Mouse (Mus musculus) CH12.LX (cell line): ENCODE results near the gene Zc3h12c. TPM values are rescaled to one million over a fixed set of nuclear protein-coding genes. Genes with fewer than 3 reads are reported as not detected.

Experiments
- DNase-seq: peaks from one replicate; pipeline ENCODE4 v3.0.0-alpha.2; 2013; ENCODE audit errors: extremely low read depth
- H3K27ac ChIP-seq: 2 replicates; pipeline ENCODE4 v1.5.1; 2012; ENCODE audit warnings: low read depth, mild to moderate bottlenecking, control low read depth, moderate library complexity; ENCODE audit not compliant: insufficient read depth
- H3K27me3 ChIP-seq: replicated peaks from 2 replicates; pipeline ENCODE3; 2012; ENCODE audit warnings: inconsistent platforms
- H3K36me3 ChIP-seq, 2 experiments: replicated peaks in 1 of 2; 2 replicates each; pipeline versions ENCODE3 to v1.6.1; 2012; ENCODE audit warnings: inconsistent platforms in 1 of 2, low read length in 1 of 2, mild to moderate bottlenecking in 1 of 2, mixed read lengths in 1 of 2, moderate library complexity in 1 of 2; ENCODE audit not compliant: control insufficient read depth in 1 of 2, insufficient read depth in 1 of 2
- H3K4me1 ChIP-seq, 2 experiments: 2 replicates each; pipeline ENCODE4 v1.6.1; 2012; ENCODE audit warnings: inconsistent platforms in 1 of 2, moderate library complexity in 1 of 2; ENCODE audit not compliant: insufficient read depth in 2 of 2, control insufficient read depth in 1 of 2
- H3K4me2 ChIP-seq: 2 replicates; pipeline ENCODE4 v1.6.1; 2012; ENCODE audit warnings: low read depth, mild to moderate bottlenecking, control low read depth; ENCODE audit not compliant: poor library complexity, insufficient read depth, severe bottlenecking
- H3K4me3 ChIP-seq, 3 experiments: fragments of 150-350 bp in 1 of 3; sonication (generic) in 1 of 3; replicated peaks in 1 of 3; 2 replicates each; pipeline versions ENCODE3 to v1.5.1; 2011 to 2012; ENCODE audit warnings: low read depth in 2 of 3, low read length in 2 of 3, mild to moderate bottlenecking in 2 of 3, moderate library complexity in 2 of 3, control low read depth in 1 of 3, improper control_type of control experiment in 1 of 3, inconsistent platforms in 1 of 3, mixed read lengths in 1 of 3; ENCODE audit not compliant: poor library complexity in 1 of 3
- H3K79me2 ChIP-seq: replicated peaks from 2 replicates; pipeline ENCODE4 v1.6.1; 2012; ENCODE audit warnings: mild to moderate bottlenecking, moderate library complexity; ENCODE audit not compliant: control insufficient read depth, poor library complexity, insufficient read depth, severe bottlenecking; ENCODE audit errors: extremely low read depth
- H3K9ac ChIP-seq: 2 replicates; pipeline ENCODE4 v1.6.1; 2012; ENCODE audit warnings: low read depth, mild to moderate bottlenecking, control low read depth, moderate library complexity; ENCODE audit not compliant: insufficient read depth
- H3K9me3 ChIP-seq: replicated peaks from 2 replicates; pipeline ENCODE3; 2012; ENCODE audit warnings: low read length, inconsistent platforms, mixed read lengths
- BHLHE40 ChIP-seq: IDR thresholded peaks from 2 replicates; pipeline ENCODE4 v1.6.1; 2011; ENCODE audit warnings: mild to moderate bottlenecking, low read depth, low read length, improper control_type of control experiment
- CHD1 ChIP-seq: IDR thresholded peaks from 2 replicates; pipeline ENCODE4 v1.6.1; 2012; ENCODE audit warnings: low read depth, low read length, improper control_type of control experiment, inconsistent platforms
- EP300 ChIP-seq: IDR thresholded peaks from 2 replicates; pipeline ENCODE4 v1.6.1; 2011; ENCODE audit warnings: low read length, improper control_type of control experiment
- ETS1 ChIP-seq: conservative IDR thresholded peaks from 2 replicates; pipeline ENCODE4 v1.6.1; 2012; ENCODE audit warnings: low read depth, mild to moderate bottlenecking, inconsistent platforms, low read length, improper control_type of control experiment, moderate library complexity
- GABPA ChIP-seq: IDR thresholded peaks from 2 replicates; pipeline ENCODE4 v1.6.1; 2012; ENCODE audit warnings: low read depth, low read length, improper control_type of control experiment, inconsistent platforms; ENCODE audit not compliant: insufficient replicate concordance
- JUN ChIP-seq: IDR thresholded peaks from 2 replicates; pipeline ENCODE4 v1.6.1; 2011; ENCODE audit warnings: low read depth, mild to moderate bottlenecking, low read length, improper control_type of control experiment, moderate library complexity; ENCODE audit not compliant: insufficient read depth
- MAFK ChIP-seq: IDR thresholded peaks from 2 replicates; pipeline ENCODE4 v1.6.1; 2011; ENCODE audit warnings: low read length, improper control_type of control experiment; ENCODE audit not compliant: insufficient replicate concordance
- MAX ChIP-seq: IDR thresholded peaks from 2 replicates; pipeline ENCODE4 v1.6.1; 2011; ENCODE audit warnings: low read length, improper control_type of control experiment
- MXI1 ChIP-seq: IDR thresholded peaks from 2 replicates; pipeline ENCODE4 v1.6.1; 2011; ENCODE audit warnings: mild to moderate bottlenecking, low read depth, low read length, improper control_type of control experiment
- PAX5 ChIP-seq: IDR thresholded peaks from 2 replicates; pipeline ENCODE4 v1.6.1; 2012; ENCODE audit warnings: low read length, inconsistent platforms, mixed read lengths
- POLR2AphosphoS2 ChIP-seq: IDR thresholded peaks from 2 replicates; pipeline ENCODE4 v1.6.1; 2011; ENCODE audit warnings: low read depth, low read length, improper control_type of control experiment
- RAD21 ChIP-seq: IDR thresholded peaks from 2 replicates; pipeline ENCODE4 v1.6.1; 2011; ENCODE audit warnings: low read depth, mild to moderate bottlenecking, low read length, improper control_type of control experiment, moderate library complexity
- SIN3A ChIP-seq: IDR thresholded peaks from 2 replicates; pipeline ENCODE4 v1.6.1; 2012; ENCODE audit warnings: low read length, improper control_type of control experiment, inconsistent platforms
- TBP ChIP-seq: conservative IDR thresholded peaks from 2 replicates; pipeline ENCODE4 v1.6.1; 2011; ENCODE audit warnings: low read depth, low read length, improper control_type of control experiment
- TCF12 ChIP-seq: IDR thresholded peaks from 2 replicates; pipeline ENCODE4 v1.6.1; 2014; ENCODE audit warnings: low read depth, mild to moderate bottlenecking, inconsistent platforms, low read length, improper control_type of control experiment
- USF1 ChIP-seq: IDR thresholded peaks from 2 replicates; pipeline ENCODE4 v1.6.1; 2014; ENCODE audit warnings: low read depth, mild to moderate bottlenecking, inconsistent platforms, low read length, improper control_type of control experiment
- ZC3H11A ChIP-seq: IDR thresholded peaks from 2 replicates; pipeline ENCODE4 v1.6.1; 2012; ENCODE audit warnings: low read depth, mild to moderate bottlenecking, inconsistent platforms, low read length, improper control_type of control experiment
- ZNF384 ChIP-seq: IDR thresholded peaks from 2 replicates; pipeline ENCODE4 v1.6.1; 2012; ENCODE audit warnings: low read depth, low read length, improper control_type of control experiment, inconsistent platforms
- dilution Hi-C: fragments of 300-500 bp; cut with MboI; formaldehyde crosslinking; loops from 2 replicates; pipeline ENCODE4 v1.14.3; 2020; ENCODE audit warnings: low sequenced_read_pairs; ENCODE audit not compliant: extremely low pct_unique_long_range_greater_than_20kb, extremely low pct_ligation_motif_present
- in situ Hi-C: fragments of 300-500 bp; cut with MboI; formaldehyde crosslinking; loops from 3 replicates; pipeline ENCODE4 v1.14.3; 2019; ENCODE audit warnings: low sequenced_read_pairs, low pct_ligation_motif_present, low pct_unique_long_range_greater_than_20kb, mixed read lengths
- polyA plus RNA-seq: library from polyadenylated mRNA; unstranded; fragments of >175 nt; gene quantifications from 2 replicates; pipeline ENCODE4 v1.2.1, GENCODE M21; 2012; ENCODE audit warnings: low read depth; ENCODE audit not compliant: insufficient read length
- total RNA-seq, 2 experiments: library from RNA; depleted of rRNA; stranded (reverse); fragments of 300-350 nt in 1 of 2; fragments of >200 nt in 1 of 2; gene quantifications; 2 replicates each; pipeline ENCODE4 v1.2.3; 2012 to 2014

Zc3h12c gene
- total and polyA plus RNA-seq, 3 experiments, result 11.2 to 36.1 (median 21.7) TPM

GRCm38 (mm10) chr9:52167506-52167862, 888 bp downstream of the Zc3h12c start:
- peak overlapping the region; percentile 69 to 94 (median 90) for H3K4me3 ChIP-seq
- in situ Hi-C loops (loop anchor here (5.0 kb wide), 1 partner anchor 95 kb away; no protein-coding TSS in a partner anchor), dilution Hi-C loops (no loop called here)
- TF ChIP-seq ZC3H11A (no peak), POLR2AphosphoS2 (no peak), TCF12 (no peak), RAD21 (no peak), USF1 (no peak), PAX5 (no peak), MXI1 (no peak), GABPA (no peak), JUN (no peak)
- no peaks in the 10 kb centered on the region for H3K27me3 ChIP-seq
- peak overlapping the region; percentile 95 for H3K4me2 ChIP-seq
- peak overlapping the region; percentile 88 for H3K9ac ChIP-seq
- peaks cover 8 to 34% of the 10 kb centered on the region in 2 experiments; a peak in 3 of 4 replicates for H3K4me1 ChIP-seq
- no peak for DNase-seq
- H3K27ac ChIP-seq, result peak overlapping the region; percentile 77; the same call in 1 of the 2 replicates
- peaks cover 46% of the 10 kb centered on the region for H3K79me2 ChIP-seq
- peaks cover 7 to 16% of the 10 kb centered on the region in 2 experiments for H3K36me3 ChIP-seq
- no peaks in the 10 kb centered on the region for H3K9me3 ChIP-seq

GRCm38 (mm10) chr9:52167084-52167483, 1.3 kb downstream of the Zc3h12c start:
- peak overlapping the region; percentile 69 to 94 (median 90) for H3K4me3 ChIP-seq

DNA sequence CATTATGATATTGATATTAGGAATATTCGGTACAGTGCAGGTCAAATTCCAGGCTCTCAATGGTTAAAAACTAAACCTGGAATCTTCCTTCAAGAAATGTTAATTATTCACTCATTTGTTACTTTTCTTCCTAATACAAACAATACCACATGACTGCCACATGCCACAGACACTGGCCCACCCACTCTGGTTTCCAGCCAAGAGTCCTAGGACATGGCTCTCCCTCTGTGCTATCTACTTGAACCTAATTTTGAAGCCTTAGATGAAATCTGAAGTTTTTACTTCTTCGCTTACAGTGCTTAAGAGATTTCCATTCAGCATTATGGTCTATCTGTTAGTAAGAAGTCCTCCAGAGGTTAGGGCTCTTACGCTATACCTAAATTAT, 2.7 kb downstream of the Zc3h12c start:
- H3K27ac ChIP-seq, result no peak overlapping the region
- dilution Hi-C loops (no loop called here), in situ Hi-C loops (loop anchor here (5.0 kb wide), 1 partner anchor 97 kb away; no protein-coding TSS in a partner anchor)
- peaks cover 6% of the 10 kb centered on the region for H3K9me3 ChIP-seq
- no peak for TF ChIP-seq PAX5
- TF ChIP-seq MXI1, result peak; percentile 52; the same call in 1 of the 2 replicates
- TF ChIP-seq POLR2AphosphoS2, result no peak
- TF ChIP-seq BHLHE40, result 0 out of 2 replicates have a peak, but pooled peaks have one; percentile 11
- peak; percentile 35; the same call in 1 of the 2 replicates for TF ChIP-seq MAX
- TF ChIP-seq GABPA, result no peak
- TF ChIP-seq SIN3A, result peak; percentile 22; the same call in 1 of the 2 replicates
- 0 out of 2 replicates have a peak, but pooled peaks have one; percentile 2 for TF ChIP-seq EP300
- TF ChIP-seq TBP, result no peak
- H3K4me1 ChIP-seq, result peaks cover 6 to 34% of the 10 kb centered on the region in 2 experiments; a peak in 3 of 4 replicates
- H3K9ac ChIP-seq, result no peak overlapping the region
- peaks cover 56% of the 10 kb centered on the region for H3K79me2 ChIP-seq
- H3K27me3 ChIP-seq, result no peaks in the 10 kb centered on the region
- no peak overlapping the region for H3K4me2 ChIP-seq
- H3K4me3 ChIP-seq, result peak overlapping the region in 2 of 3 experiments; percentile 69 to 94
- H3K36me3 ChIP-seq, result peaks cover 8 to 26% of the 10 kb centered on the region in 2 experiments
- no peak for DNase-seq

More at GRCm38 (mm10) chr9:52167084-52167483, 1.3 kb downstream of the Zc3h12c start:
- peaks cover 49% of the 10 kb centered on the region for H3K79me2 ChIP-seq
- no peak for DNase-seq
- peak overlapping the region; percentile 95 for H3K4me2 ChIP-seq
- no peak overlapping the region for H3K27ac ChIP-seq
- H3K36me3 ChIP-seq, result peaks cover 8 to 18% of the 10 kb centered on the region in 2 experiments
- dilution Hi-C loops, result no loop called here
- no peaks in the 10 kb centered on the region for H3K27me3 ChIP-seq
- peak overlapping the region; percentile 88 for H3K9ac ChIP-seq
- in situ Hi-C loops, result loop anchor here (5.0 kb wide), 1 partner anchor 95 kb away; no protein-coding TSS in a partner anchor
- TF ChIP-seq CHD1 (0 out of 2 replicates have a peak, but pooled peaks have one; percentile 8), ETS1 (no peak), MAFK (no peak), MXI1 (0 out of 2 replicates have a peak, but pooled peaks have one; percentile 32), ZNF384 (peak; percentile 74)
- peaks cover 6 to 33% of the 10 kb centered on the region in 2 experiments; a peak in 3 of 4 replicates for H3K4me1 ChIP-seq
- peaks cover under 1% of the 10 kb centered on the region for H3K9me3 ChIP-seq
